Mouse (Mus musculus) ES-Bruce4 (cell line): ENCODE measurements around the gene Abcb10.

Source experiments
- CTCF ChIP-seq: IDR thresholded peaks from one replicate; pipeline ENCODE4 v1.8.1; 2011; ENCODE audit warnings: low read depth, low read length
- EP300 ChIP-seq: IDR thresholded peaks from 2 replicates; pipeline ENCODE4 v1.6.1; 2011; ENCODE audit warnings: low read depth, low read length; ENCODE audit not compliant: insufficient read depth

DNA sequence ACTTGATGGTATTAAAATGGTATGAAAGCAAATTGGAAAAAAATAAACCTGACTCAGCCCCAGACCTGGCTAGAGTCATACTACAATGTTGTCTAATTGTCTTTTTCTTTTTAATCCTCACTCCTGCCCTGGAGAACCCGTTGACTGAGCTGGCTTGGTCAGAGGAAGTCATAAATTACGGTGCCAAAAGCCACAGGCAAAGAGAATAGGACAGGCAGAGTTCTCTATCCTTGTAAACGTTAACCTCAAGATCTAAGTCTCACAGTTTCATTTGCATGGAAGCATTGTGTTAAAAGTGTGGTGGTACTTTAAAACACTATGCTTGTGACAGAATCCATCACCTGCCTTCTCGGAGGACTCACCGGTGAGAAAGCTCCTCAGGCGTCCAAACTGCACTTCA lies 24.9 kb upstream of the Abcb10 start:
- no peak for TF ChIP-seq CTCF
- no peak for TF ChIP-seq EP300
